Mouse (Mus musculus): ENCODE results near the gene Grid1. TPM values are rescaled to one million over a fixed set of nuclear protein-coding genes. Genes with fewer than 3 reads are reported as not detected.

The Grid1 gene
- polyA plus RNA-seq, 1 experiment from 2014 or later: 1.5 TPM

DNA sequence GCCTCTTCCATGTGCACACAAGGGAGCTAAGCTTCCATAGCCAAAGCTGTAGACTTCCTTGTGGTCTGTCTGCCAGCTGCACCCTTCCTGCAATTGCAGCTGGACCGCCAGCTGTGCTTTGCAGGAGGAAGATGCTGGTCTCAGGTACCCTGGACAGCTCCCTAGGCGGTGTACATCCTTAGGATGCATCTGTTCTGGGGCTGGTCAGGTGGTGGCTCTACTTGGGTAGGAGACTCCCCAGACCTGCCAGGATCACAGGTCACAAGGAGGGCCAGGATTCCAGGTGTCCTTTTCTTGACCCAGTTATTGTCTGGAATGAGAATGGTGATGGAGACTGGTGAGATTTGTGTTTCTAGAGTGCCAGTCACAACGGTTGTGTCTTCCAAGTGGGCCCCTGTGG, 3.6 kb upstream of the Grid1 start:
- peaks cover 15% of the 10 kb centered on the region for H3K4me1 ChIP-seq
- H3K27me3 ChIP-seq: peaks cover 83% of the 10 kb centered on the region
- H3K36me3 ChIP-seq (replicated peaks): no peaks in the 10 kb centered on the region
- 45% methylated on average over 3 of the region's 3 CpGs for WGBS
- H3K9me3 ChIP-seq: no peaks in the 10 kb centered on the region; the same call in 1 of the 2 replicates
- no peak overlapping the region for H3K4me3 ChIP-seq (replicated peaks)
- H3K27ac ChIP-seq: no peak overlapping the region
- ATAC-seq (ENCODE audit: low FRiP score): no peak
- no peak overlapping the region for H3K9ac ChIP-seq
- no peak overlapping the region for H3K4me2 ChIP-seq

- H3K27me3 ChIP-seq: peaks cover 95% of the 10 kb centered on the region
- H3K4me2 ChIP-seq: peak overlapping the region; percentile 90
- WGBS: 7% methylated on average over 9 of the region's 9 CpGs
- H3K27ac ChIP-seq: no peak overlapping the region
- H3K36me3 ChIP-seq (replicated peaks): no peaks in the 10 kb centered on the region
- H3K9me3 ChIP-seq: no peaks in the 10 kb centered on the region; the same call in 1 of the 2 replicates
- ATAC-seq (ENCODE audit: low FRiP score): no peak
- H3K4me1 ChIP-seq: peaks cover 31% of the 10 kb centered on the region
- H3K4me3 ChIP-seq (replicated peaks): peak overlapping the region; percentile 68
- no peak overlapping the region for H3K9ac ChIP-seq
Measured at GRCm38 (mm10) chr14:34818387-34818980, 1.4 kb upstream of the Grid1 start.

DNA sequence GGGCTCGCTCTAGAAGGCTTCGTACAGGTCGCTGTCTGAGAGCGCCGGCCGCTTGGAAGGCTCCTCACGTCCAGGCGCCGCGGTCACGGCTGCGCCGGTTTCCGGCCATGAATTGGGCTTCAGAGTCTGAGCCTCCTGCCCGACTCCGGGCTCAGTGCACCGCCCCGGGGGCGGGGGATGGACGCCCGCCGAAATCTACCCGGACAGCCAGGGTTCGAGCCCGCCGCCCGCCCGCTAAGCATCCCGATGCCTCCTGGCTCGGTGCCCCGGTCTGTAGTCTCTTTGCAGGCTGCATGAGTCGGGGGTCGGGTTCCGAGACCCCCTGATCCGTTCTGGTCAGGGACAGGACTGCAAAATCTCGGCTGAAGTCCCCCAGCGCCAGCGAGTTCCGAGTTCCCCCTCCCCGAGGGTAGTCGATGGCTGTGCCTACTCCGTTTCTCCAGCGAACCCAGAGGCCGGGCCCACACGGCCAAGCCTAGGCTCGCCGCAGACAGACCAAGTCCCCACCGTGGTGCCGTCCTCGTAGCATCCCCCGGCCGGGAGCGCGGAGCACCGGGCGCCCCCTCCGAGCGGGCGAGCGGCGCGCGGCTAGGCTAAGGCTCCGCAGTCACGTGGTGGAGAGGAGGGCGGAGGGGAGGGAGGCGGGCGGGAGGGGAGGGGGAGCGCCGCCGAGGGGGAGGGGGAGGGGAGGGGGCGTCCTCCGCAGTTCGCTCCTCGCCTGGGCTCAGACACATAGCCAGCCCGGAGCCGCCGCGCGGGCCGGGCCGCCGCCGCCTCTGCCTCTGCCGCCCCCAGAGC, 588 bp upstream of the Grid1 start:
- Histone ChIP-seq H3K9me3 (no peaks in the 10 kb centered on the region; the same call in 1 of the 2 replicates), H3K4me2 (peak overlapping the region; percentile 90), H3K36me3 (replicated peaks) (no peaks in the 10 kb centered on the region), H3K27ac (0 out of 2 replicates have a peak overlapping the region, but pooled peaks have one; percentile 46), H3K27me3 (peaks cover 97% of the 10 kb centered on the region), H3K9ac (peak overlapping the region; percentile 74), H3K4me1 (peaks cover 31% of the 10 kb centered on the region), H3K4me3 (replicated peaks) (peak overlapping the region; percentile 68)
- ATAC-seq (ENCODE audit: low FRiP score): peak; percentile 88
- WGBS: under 1% methylated on average over 57 of the region's 85 CpGs

- ATAC-seq (ENCODE audit: low FRiP score): no peak; the same call in 1 of the 2 replicates
- H3K36me3 ChIP-seq (replicated peaks): no peaks in the 10 kb centered on the region
- no peak overlapping the region for H3K27ac ChIP-seq
- H3K9ac ChIP-seq: peak overlapping the region; percentile 74
- peak overlapping the region; percentile 90 for H3K4me2 ChIP-seq
- peaks cover 86% of the 10 kb centered on the region for H3K27me3 ChIP-seq
- no peaks in the 10 kb centered on the region; the same call in 1 of the 2 replicates for H3K9me3 ChIP-seq
- under 1% methylated on average over 12 of the region's 12 CpGs for WGBS
- peak overlapping the region; percentile 68 for H3K4me3 ChIP-seq (replicated peaks)
- peaks cover 31% of the 10 kb centered on the region for H3K4me1 ChIP-seq
Measured at GRCm38 (mm10) chr14:34820653-34821005, 721 bp downstream of the Grid1 start.

DNA sequence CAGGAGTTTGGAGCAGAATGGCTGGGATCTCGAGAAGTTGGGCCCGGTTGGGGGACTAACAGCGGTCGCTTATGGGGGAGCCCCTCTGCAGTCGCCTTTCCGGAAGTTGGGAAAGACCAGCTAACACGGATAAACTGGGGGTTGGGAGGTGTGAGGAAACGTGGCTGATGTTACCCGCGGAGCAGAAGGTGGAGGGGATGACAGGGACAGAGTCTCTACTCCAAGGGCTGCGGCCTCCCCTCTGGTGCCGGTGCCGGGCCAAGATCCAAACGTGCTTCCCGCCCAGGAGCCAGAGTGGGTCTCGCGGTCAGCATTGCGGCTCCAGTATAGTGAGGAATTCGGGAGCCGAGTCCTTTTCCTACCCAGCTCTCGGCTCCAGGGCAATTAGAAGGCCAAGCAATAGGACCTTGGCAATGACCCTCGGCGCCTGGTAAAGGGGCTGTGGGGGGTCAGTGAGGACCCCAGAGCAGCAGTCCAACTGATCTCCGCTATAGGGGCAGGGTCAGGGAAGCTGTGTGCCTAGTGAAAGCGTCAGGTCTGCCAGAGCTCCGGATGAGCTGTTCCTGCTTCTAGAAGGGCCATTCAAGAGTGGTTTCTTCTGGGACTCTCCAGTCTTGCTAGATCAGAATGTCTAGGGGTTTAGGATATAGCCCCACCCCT, 1.4 kb downstream of the Grid1 start:
- peak overlapping the region; percentile 74 for H3K9ac ChIP-seq
- peak overlapping the region; percentile 68 for H3K4me3 ChIP-seq (replicated peaks)

DNA sequence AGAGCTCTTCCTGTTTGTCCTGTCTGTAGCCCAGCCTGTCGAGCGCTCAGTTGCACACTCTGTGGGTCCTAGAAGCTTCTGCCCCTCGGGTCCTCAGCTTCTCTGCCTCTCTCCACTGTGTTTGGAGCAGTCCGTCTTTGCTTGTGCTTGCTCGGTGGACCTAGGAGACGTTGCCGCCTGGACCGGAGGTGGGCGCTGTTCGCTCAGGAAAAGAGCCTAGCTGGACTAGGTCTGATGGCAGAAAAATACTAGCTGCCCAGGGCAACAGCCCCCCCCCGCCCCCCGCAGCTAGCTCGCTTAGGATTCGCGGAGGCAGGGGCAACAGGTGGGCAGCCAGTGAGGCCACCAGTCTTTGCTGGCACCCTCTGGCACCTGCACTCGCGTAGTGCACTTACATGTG, 3.2 kb downstream of the Grid1 start:
- peak; percentile 34 for ATAC-seq (ENCODE audit: low FRiP score)
- Histone ChIP-seq H3K36me3 (replicated peaks) (no peaks in the 10 kb centered on the region), H3K27ac (no peak overlapping the region), H3K9me3 (no peaks in the 10 kb centered on the region), H3K4me3 (replicated peaks) (peak overlapping the region; percentile 36), H3K4me1 (peaks cover 37% of the 10 kb centered on the region), H3K9ac (0 out of 2 replicates have a peak overlapping the region, but pooled peaks have one; percentile 17), H3K27me3 (peaks cover 66% of the 10 kb centered on the region), H3K4me2 (peak overlapping the region; percentile 59)
- 2% methylated on average over 17 of the region's 17 CpGs for WGBS

More for the DNA sequence above, 1.4 kb downstream of the Grid1 start:
- Histone ChIP-seq H3K36me3 (replicated peaks) (no peaks in the 10 kb centered on the region), H3K27me3 (peaks cover 83% of the 10 kb centered on the region), H3K4me1 (peaks cover 36% of the 10 kb centered on the region), H3K27ac (no peak overlapping the region), H3K9me3 (no peaks in the 10 kb centered on the region), H3K4me2 (peak overlapping the region; percentile 90)
- ATAC-seq (ENCODE audit: low FRiP score): no peak
- 1% methylated on average over 26 of the region's 26 CpGs for WGBS

GRCm38 (mm10) chr14:34824186-34824585, 4.3 kb downstream of the Grid1 start:
- Histone ChIP-seq H3K4me2 (no peak overlapping the region), H3K9me3 (no peaks in the 10 kb centered on the region), H3K36me3 (replicated peaks) (no peaks in the 10 kb centered on the region), H3K27ac (no peak overlapping the region), H3K9ac (no peak overlapping the region), H3K4me1 (peaks cover 35% of the 10 kb centered on the region), H3K27me3 (peaks cover 55% of the 10 kb centered on the region), H3K4me3 (replicated peaks) (no peak overlapping the region)
- WGBS: 84% methylated on average over 3 of the region's 3 CpGs
- no peak for ATAC-seq (ENCODE audit: low FRiP score)

DNA sequence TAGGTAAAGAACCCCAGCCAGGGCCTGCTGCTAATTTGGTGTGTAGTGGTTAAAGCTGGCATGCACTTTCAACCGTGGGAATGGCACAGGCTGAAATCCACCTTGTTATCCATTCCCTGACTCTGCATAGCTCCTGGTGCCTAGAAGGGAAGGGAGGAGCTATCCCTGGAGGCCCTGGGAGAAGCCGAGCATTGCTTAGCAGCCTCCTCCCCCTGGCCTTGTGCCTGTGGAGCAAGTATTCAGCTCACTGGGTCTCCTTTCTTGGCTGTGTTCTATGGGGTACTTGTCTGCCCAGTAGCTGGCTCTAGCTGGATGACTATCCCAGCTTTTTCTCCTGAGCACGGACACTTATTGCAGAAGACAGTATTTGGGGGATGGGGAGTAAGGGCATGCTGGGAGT, 6.0 kb downstream of the Grid1 start:
- WGBS: 30% methylated on average over 3 of the region's 3 CpGs
- no peak for ATAC-seq (ENCODE audit: low FRiP score)
- H3K27me3 ChIP-seq: peaks cover 41% of the 10 kb centered on the region

GRCm38 (mm10) chr14:34829831-34830230, 9.9 kb downstream of the Grid1 start:
- 68% methylated on average over 6 of the region's 6 CpGs for WGBS
- H3K4me3 ChIP-seq (replicated peaks): no peak overlapping the region
- no peak overlapping the region for H3K4me2 ChIP-seq
- H3K9me3 ChIP-seq: no peaks in the 10 kb centered on the region
- no peak overlapping the region for H3K9ac ChIP-seq
- no peaks in the 10 kb centered on the region for H3K36me3 ChIP-seq (replicated peaks)
- peaks cover 7% of the 10 kb centered on the region for H3K4me1 ChIP-seq
- no peak for ATAC-seq (ENCODE audit: low FRiP score)
- no peak overlapping the region for H3K27ac ChIP-seq
- peaks cover 4% of the 10 kb centered on the region; the same call in 1 of the 2 replicates for H3K27me3 ChIP-seq

More for the DNA sequence above, 6.0 kb downstream of the Grid1 start:
- Histone ChIP-seq H3K4me1 (peaks cover 26% of the 10 kb centered on the region), H3K4me3 (replicated peaks) (no peak overlapping the region), H3K9ac (no peak overlapping the region), H3K36me3 (replicated peaks) (no peaks in the 10 kb centered on the region), H3K9me3 (no peaks in the 10 kb centered on the region), H3K27ac (no peak overlapping the region), H3K4me2 (no peak overlapping the region)

- H3K4me1 ChIP-seq: no peaks in the 10 kb centered on the region
Measured at GRCm38 (mm10) chr14:34837145-34837544, 17.2 kb downstream of the Grid1 start.

GRCm38 (mm10) chr14:34838999-34839398, 19.1 kb downstream of the Grid1 start:
- no peak overlapping the region for H3K9ac ChIP-seq
- H3K27ac ChIP-seq: no peak overlapping the region
- H3K36me3 ChIP-seq (replicated peaks): no peaks in the 10 kb centered on the region
- 63% methylated on average over 5 of the region's 6 CpGs for WGBS
- H3K9me3 ChIP-seq: no peaks in the 10 kb centered on the region
- H3K27me3 ChIP-seq: no peaks in the 10 kb centered on the region; the same call in 1 of the 2 replicates
- no peaks in the 10 kb centered on the region for H3K4me1 ChIP-seq
- ATAC-seq (ENCODE audit: low FRiP score): no peak
- H3K4me2 ChIP-seq: no peak overlapping the region
- H3K4me3 ChIP-seq (replicated peaks): no peak overlapping the region

More at GRCm38 (mm10) chr14:34837145-34837544, 17.2 kb downstream of the Grid1 start:
- Histone ChIP-seq H3K9me3 (no peaks in the 10 kb centered on the region), H3K4me2 (no peak overlapping the region), H3K9ac (no peak overlapping the region), H3K36me3 (replicated peaks) (no peaks in the 10 kb centered on the region), H3K27ac (no peak overlapping the region), H3K4me3 (replicated peaks) (no peak overlapping the region), H3K27me3 (no peaks in the 10 kb centered on the region; the same call in 1 of the 2 replicates)
- WGBS: 87% methylated on average over 3 of the region's 3 CpGs
- no peak for ATAC-seq (ENCODE audit: low FRiP score)

DNA sequence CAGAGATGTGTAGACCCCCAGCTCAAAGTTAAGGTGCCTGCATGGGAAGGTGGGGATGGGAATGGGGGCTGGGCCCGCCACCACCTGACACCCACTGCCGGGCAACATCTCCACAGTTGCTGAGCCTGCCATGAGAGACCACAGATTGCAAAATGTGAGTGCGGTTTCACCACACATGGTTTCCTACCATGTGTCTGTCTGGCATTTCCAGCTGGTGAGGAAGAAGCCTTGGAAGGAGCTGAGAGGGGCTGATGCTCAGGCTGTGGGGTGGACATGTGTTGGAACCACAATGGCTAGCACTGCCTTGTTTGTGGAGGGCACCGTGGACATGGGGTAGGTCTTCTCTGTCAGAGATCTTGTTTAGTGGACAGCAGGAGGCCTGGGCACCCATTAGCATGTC, 20.0 kb downstream of the Grid1 start:
- 90% methylated on average over 4 of the region's 4 CpGs for WGBS
- Histone ChIP-seq H3K27me3 (no peaks in the 10 kb centered on the region; the same call in 1 of the 2 replicates), H3K9ac (no peak overlapping the region), H3K4me2 (no peak overlapping the region), H3K9me3 (no peaks in the 10 kb centered on the region), H3K4me3 (replicated peaks) (no peak overlapping the region), H3K4me1 (no peaks in the 10 kb centered on the region), H3K36me3 (replicated peaks) (no peaks in the 10 kb centered on the region), H3K27ac (no peak overlapping the region)
- no peak for ATAC-seq (ENCODE audit: low FRiP score)
